Mouse (Mus musculus): ENCODE measurements at regions not wholly inside any gene's neighbourhood (a gene's known extent, or its start where the extent isn't known, plus 50 kb on each side); places are given as distances from the start of the nearest gene placed in this dataset.

- no peak for DNase-seq (ENCODE audit: low spot score)
Observed at GRCm38 (mm10) chr3:42286471-42286870, 544.1 kb downstream of the D3Ertd751e start.

DNA sequence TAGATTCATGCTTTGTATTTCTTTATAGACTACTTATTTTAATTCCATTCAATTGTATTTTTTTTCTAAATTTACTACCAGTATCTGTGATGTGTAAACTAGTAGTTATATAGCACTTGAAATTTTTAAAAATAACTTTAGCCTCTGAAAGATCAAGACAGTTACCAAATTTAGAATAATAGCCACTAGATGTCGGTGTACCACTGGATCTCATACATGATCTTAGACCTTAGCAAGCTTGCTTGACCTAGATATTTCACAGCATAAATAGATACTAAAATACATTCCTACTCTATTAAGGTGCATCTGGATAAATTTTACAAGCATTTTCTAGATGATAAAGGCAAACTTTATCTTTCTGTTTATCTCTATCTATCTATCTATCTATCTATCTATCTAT, 570.0 kb downstream of the D3Ertd751e start:
- DNase-seq (ENCODE audit: low spot score) = peak; percentile 40

DNA sequence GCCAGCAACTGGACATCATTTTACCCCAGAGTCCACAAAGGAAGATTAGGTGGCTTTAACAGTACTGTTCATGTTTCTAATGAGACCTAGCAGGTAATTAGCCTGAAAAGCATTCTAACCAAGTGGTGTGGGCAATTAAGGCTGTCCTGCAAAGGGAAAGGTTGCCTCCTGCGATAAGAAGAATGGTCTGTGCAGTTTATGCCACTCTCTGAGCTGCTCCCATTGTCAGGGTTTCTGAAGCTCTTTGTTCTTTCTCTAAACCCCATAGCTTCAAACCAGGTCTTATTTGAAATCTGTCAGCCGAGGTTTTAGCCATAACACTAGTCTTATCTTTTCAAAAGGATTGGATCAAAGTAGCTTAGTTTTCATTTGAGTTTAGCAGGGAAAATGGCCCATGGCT, 585.3 kb downstream of the D3Ertd751e start:
- DNase-seq (ENCODE audit: low spot score) = no peak

- DNase-seq (ENCODE audit: low spot score) = no peak
Observed at GRCm38 (mm10) chr3:42342806-42343205, 600.4 kb downstream of the D3Ertd751e start.

GRCm38 (mm10) chr3:42376785-42377184, 634.4 kb downstream of the D3Ertd751e start:
- DNase-seq (ENCODE audit: low spot score) = no peak

DNA sequence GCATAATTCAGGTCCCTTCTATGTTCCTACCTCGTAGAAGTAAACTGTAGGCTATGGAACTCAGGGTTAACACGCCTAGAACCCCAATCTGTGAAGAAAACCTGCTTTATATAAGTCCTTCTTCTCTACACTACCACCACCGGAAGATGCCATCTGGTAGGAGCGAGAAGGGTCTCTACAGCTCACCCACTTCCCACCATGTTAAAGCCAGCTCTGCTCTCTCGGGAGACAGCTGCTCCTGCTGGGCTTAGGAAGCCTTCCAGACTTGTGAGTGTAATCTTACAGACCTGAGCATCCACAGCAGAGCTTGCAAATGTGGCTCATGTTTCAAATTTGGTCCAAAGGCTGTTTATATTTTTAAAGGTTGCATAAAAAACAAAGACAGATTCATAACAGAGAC, 639.7 kb downstream of the D3Ertd751e start:
- DNase-seq (ENCODE audit: low spot score) = no peak

GRCm38 (mm10) chr3:42402716-42403115, 660.3 kb downstream of the D3Ertd751e start:
- DNase-seq (ENCODE audit: low spot score) = no peak

- DNase-seq (ENCODE audit: low spot score) = no peak
Observed at GRCm38 (mm10) chr3:42408958-42409633, 666.7 kb downstream of the D3Ertd751e start.

- DNase-seq (ENCODE audit: low spot score) = no peak
Observed at GRCm38 (mm10) chr3:42427363-42427762, 685.0 kb downstream of the D3Ertd751e start.

DNA sequence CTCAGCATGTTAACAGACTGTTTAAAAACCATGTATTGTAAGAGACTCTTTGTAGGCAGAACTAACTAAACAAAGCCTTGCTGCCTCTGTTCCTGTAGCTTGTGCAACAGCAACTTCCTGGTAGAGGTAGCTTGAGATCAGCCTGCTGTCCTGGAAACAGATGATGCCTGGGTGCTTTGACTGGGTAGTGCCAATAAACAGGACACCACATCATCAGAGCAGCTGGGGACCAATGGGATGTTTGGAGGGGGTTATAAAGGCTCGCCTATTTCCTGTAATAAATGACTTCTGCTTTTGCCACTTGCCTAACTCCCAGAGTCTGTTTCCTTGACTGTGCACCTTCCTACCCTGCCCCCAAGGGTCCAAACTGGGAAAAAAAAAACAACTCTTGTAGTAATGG, 707.2 kb downstream of the D3Ertd751e start:
- no peak for DNase-seq (ENCODE audit: low spot score)

DNA sequence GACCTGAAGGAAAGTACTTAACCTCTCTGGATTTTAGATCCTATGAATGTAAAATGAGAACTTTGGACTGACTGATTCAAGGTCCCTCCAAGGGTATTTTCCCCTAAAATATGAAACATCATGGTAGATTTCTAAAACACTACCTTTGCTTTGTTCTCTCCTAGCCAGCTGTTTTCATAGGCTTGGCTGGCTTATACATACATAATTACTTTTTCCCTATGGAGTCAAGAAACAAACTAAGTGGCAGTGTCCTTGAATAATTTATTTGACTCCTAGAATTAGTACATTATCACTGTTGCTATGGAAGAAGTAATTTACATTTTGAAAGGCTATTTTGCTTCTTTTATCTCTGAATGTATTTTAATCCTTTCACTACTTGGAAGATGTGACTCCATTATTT, 721.9 kb downstream of the D3Ertd751e start:
- no peak for DNase-seq (ENCODE audit: low spot score)

GRCm38 (mm10) chr3:42467125-42467524, 724.7 kb downstream of the D3Ertd751e start:
- DNase-seq (ENCODE audit: low spot score) = no peak

DNA sequence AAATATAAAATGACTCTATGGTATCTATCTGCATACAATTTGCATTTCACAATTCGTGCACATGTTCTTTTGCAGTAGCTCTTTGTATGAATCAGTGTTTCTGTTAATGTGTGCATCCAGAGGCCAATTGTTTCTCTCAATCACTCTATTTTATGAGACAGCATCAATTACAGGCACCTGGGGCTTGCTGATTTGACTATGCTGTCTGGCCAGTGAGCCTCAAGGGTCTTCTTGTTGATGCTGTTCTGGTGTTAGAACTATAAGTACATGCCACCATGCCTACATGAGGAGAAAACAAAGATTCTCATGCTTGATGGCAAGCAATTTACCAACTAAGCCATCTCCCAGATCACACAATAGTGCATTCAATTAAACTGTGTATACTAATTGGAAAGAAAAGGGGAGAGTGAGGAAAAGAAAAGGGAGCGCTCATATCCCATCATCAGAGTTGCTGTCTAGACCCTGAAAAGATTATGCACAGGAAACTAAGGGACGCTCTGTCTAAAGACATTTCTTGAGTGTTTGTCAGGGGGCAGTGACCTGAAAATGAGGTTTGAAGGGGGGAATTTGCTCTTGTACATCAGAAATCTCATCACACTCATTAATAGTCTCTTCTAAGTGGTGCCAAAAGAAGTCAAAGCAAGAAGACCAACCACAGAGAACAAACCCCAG, 772.6 kb downstream of the D3Ertd751e start:
- DNase-seq (ENCODE audit: low spot score) = no peak

DNA sequence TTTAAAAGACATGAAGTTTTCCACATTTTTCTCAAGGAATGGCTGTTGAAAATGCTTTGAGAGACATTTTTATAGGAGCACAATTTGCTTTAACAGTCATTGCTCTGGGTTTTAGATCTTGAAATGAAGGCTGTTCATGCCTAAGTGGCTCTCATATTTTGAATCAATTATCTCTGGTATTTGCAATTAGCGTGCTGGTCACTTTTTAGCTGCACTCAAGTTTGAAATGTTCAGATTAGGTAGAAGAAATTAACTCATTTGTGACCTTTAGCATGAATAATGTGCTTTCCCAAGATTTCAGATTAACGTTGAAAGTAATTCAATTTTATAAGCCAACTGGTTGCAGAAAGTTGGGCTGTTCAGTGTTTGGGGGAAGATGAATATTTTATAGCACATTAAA, 773.9 kb downstream of the D3Ertd751e start:
- no peak for DNase-seq (ENCODE audit: low spot score)

GRCm38 (mm10) chr3:42531397-42531796, 789.0 kb downstream of the D3Ertd751e start:
- peak; percentile 12 for DNase-seq (ENCODE audit: low spot score)

DNA sequence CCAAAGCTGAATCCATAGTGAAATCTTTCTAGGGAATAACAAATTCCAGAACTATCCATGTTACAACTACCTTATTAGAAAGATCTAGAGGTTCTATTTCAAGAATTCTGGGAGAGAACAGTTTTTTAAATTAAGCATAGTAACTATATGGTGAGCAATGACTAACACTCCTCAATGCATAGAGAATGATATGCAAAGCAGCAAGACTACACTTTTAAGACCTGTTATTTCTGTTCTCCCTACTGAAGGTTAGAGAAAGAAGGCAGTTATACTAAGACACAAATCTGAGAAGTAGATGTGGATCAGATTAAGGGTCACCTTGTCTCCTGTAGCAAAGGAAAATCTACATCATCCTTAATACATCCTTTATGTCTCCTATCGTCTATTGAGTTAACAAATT, 824.3 kb downstream of the D3Ertd751e start:
- DNase-seq (ENCODE audit: low spot score) = no peak

GRCm38 (mm10) chr3:42570364-42571024, 828.1 kb downstream of the D3Ertd751e start:
- DNase-seq (ENCODE audit: low spot score) = no peak

DNA sequence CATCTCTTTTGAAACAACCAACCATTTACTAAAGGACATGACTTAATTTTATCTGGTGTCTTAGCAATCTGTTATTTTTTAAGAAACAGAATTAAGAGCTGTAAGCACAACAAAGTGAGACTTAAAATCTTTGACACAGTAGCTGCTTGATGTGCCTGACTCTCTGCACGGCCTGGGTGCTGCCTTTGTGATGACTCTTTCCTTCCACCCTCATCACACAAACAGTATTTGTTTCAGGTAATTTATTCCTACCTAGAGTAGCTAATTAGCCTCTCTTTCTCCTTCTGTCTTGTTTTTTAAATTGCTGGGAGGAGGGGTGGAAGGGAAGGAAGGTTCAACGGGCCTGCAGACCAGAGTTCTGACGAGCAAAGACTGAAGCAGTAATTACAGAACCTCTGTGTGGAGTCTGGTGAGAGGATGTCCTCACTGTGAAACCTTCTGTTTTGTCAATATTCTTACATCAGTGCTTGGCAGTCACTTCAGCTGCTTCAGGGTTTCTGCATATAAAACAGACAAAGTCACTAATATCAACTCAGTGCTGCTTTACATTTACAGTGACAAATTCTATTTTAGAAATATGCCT, 829.6 kb downstream of the D3Ertd751e start:
- no peak for DNase-seq (ENCODE audit: low spot score)

GRCm38 (mm10) chr3:42573155-42573554, 830.7 kb downstream of the D3Ertd751e start:
- DNase-seq (ENCODE audit: low spot score) = no peak

DNA sequence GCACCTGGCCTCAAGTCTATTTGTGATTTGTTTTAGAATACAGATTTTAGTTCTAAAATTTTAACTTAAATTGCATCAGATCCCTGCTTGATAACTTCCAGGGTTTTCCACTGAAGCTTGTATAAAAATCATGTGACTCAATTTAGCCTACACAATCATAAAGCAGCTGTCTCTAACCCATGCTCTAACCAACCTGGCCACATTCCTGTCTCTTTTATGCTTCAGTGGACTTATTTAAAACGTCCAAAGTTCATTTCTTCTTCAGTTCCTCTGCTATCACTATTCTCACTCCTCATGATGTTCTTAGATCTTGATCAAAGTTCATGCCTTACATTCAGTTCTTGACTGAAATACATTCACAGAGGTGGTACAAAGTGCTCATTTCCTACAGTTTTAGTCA, 839.9 kb downstream of the D3Ertd751e start:
- DNase-seq (ENCODE audit: low spot score) = no peak

DNA sequence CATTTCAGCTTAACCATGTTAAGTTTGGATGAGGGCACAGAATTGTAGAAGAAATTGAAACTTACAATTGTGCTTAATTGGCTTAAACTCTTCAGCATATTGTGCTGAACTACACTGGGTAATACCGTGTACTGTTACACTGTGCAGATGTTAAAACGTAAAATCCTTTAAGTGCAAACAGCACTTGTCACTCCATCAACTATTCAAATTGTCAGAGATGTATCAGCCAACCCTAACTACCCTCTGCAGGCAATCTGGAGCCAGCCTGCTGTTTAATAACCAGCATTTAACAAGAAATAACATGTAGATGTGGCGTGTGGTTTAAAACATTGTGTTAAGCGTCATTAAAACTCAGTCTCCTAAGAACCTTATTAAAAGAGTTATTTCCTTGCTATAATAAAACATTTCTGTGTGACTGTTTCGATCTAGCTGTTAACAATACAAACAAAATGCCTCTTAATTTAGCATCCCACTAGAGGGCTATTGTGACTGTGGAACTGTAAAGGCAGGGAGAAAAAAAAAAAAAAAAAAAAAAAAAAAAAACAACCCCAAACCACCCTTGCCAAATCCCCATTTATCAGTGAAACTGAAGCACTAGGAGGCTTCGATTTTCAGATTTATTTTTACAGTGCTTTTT, 845.0 kb downstream of the D3Ertd751e start:
- DNase-seq (ENCODE audit: low spot score) = no peak

- peak; percentile 57 for DNase-seq (ENCODE audit: low spot score)
Observed at GRCm38 (mm10) chr3:42589516-42589915, 847.1 kb downstream of the D3Ertd751e start.
